Mouse (Mus musculus) neutrophil, adult 5-6 weeks (primary cell): ENCODE results near the gene Ppp2r5b. TPM values are rescaled to one million over a fixed set of nuclear protein-coding genes. Genes with fewer than 3 reads are reported as not detected.

ENCODE experiments used
- ATAC-seq: fragments of 151-379, 151-347 bp; 2 replicates; pipeline ENCODE4 v1.8.0; 2017; ENCODE audit warnings: mild to moderate bottlenecking, moderate TSS enrichment; ENCODE audit not compliant: insufficient number of reproducible peaks, poor library complexity, low FRiP score, severe bottlenecking; ENCODE audit errors: extremely low read depth
- total RNA-seq: library from RNA; stranded (forward); fragments of 200-1000 nt; gene quantifications from 2 replicates; pipeline ENCODE4 v1.2.3, GENCODE M21; 2017

Ppp2r5b gene
- total RNA-seq, 1 experiment from 2014 or later = 21.8 TPM

GRCm38 (mm10) chr19:6181629-6182028 lies 54.0 kb downstream of the Ppp2r5b start:
- ATAC-seq = no peak

- ATAC-seq = no peak
Observed at GRCm38 (mm10) chr19:6178775-6179174, 56.9 kb downstream of the Ppp2r5b start.

Other genes starting within 250 kb of the Ppp2r5b start
- 0.47 and 1.1 TPM in 2 replicates for gene Slc22a20, start 249.7 kb downstream of the Ppp2r5b start, total RNA-seq
- gene Capn1, start 220.0 kb downstream of the Ppp2r5b start, total RNA-seq = 142 and 147 TPM in 2 replicates
- 42.1 and 45.3 TPM in 2 replicates for gene Syvn1, start 189.3 kb downstream of the Ppp2r5b start, total RNA-seq
- 28.7 and 29.2 TPM in 2 replicates for gene Mrpl49, start 178.1 kb downstream of the Ppp2r5b start, total RNA-seq
- gene Fau, start 178.0 kb downstream of the Ppp2r5b start, total RNA-seq = 2,994 and 3,021 TPM in 2 replicates
- gene Znhit2, start 174.7 kb downstream of the Ppp2r5b start, total RNA-seq = 18.4 and 20.3 TPM in 2 replicates
- 5.6 and 8.1 TPM in 2 replicates for gene Tm7sf2, start 167.5 kb downstream of the Ppp2r5b start, total RNA-seq
- gene Vps51, start 158.6 kb downstream of the Ppp2r5b start, total RNA-seq = 67.0 and 73.7 TPM in 2 replicates
- gene Tmem262, start 155.8 kb downstream of the Ppp2r5b start, total RNA-seq = 1.5 TPM in 1 of 2 replicates, not detected in the other
- gene Gm28374, start 153.6 kb downstream of the Ppp2r5b start, total RNA-seq = 0.74 TPM in 1 of 2 replicates, not detected in the other
- 51.9 and 52.8 TPM in 2 replicates for gene Zfpl1, start 150.9 kb downstream of the Ppp2r5b start, total RNA-seq
- 0.35 TPM in 1 of 2 replicates, not detected in the other for gene Cdca5, start 150.9 kb downstream of the Ppp2r5b start, total RNA-seq
- not detected in 2 replicates for gene AC131692.1, start 141.5 kb downstream of the Ppp2r5b start, total RNA-seq
- not detected in 2 replicates for gene Naaladl1, start 130.1 kb downstream of the Ppp2r5b start, total RNA-seq
- gene Sac3d1, start 117.2 kb downstream of the Ppp2r5b start, total RNA-seq = 2.2 and 3.1 TPM in 2 replicates
- gene Snx15, start 107.6 kb downstream of the Ppp2r5b start, total RNA-seq = 9.1 and 9.8 TPM in 2 replicates
- gene Batf2, start 94.9 kb downstream of the Ppp2r5b start, total RNA-seq = 1.2 TPM in 1 of 2 replicates, not detected in the other
- gene Arl2, start 94.3 kb downstream of the Ppp2r5b start, total RNA-seq = 14.0 and 15.2 TPM in 2 replicates
- not detected in 2 replicates for gene Majin, start 51.5 kb downstream of the Ppp2r5b start, total RNA-seq
- gene Gpha2, start 9.5 kb downstream of the Ppp2r5b start, total RNA-seq = not detected in 2 replicates
- gene Atg2a, start 5.8 kb upstream of the Ppp2r5b start, total RNA-seq = 43.0 and 49.3 TPM in 2 replicates
- 126 and 148 TPM in 2 replicates for gene Ehd1, start 40.9 kb upstream of the Ppp2r5b start, total RNA-seq
- 4.4 and 10.9 TPM in 2 replicates for gene Cdc42bpg, start 70.6 kb upstream of the Ppp2r5b start, total RNA-seq
- gene Men1, start 99.1 kb upstream of the Ppp2r5b start, total RNA-seq = 29.5 and 33.6 TPM in 2 replicates
- gene Map4k2, start 105.3 kb upstream of the Ppp2r5b start, total RNA-seq = 791 and 881 TPM in 2 replicates
- 370 and 400 TPM in 2 replicates for gene Sf1, start 127.8 kb upstream of the Ppp2r5b start, total RNA-seq
- 8.7 and 14.1 TPM in 2 replicates for gene Pygm, start 148.5 kb upstream of the Ppp2r5b start, total RNA-seq
- gene Rasgrp2, start 163.5 kb upstream of the Ppp2r5b start, total RNA-seq = 447 and 491 TPM in 2 replicates
- 0.70 and 3.4 TPM in 2 replicates for gene Nrxn2, start 182.9 kb upstream of the Ppp2r5b start, total RNA-seq